Mouse (Mus musculus) left cerebral cortex, adult 2 months (tissue): ENCODE results near the gene Slc9b2. TPM values are rescaled to one million over a fixed set of nuclear protein-coding genes. Genes with fewer than 3 reads are reported as not detected.
A peak's percentile ranks its signal among the peaks of the same experiment; 100 is the strongest.

ENCODE experiments used
- DNase-seq, 2 experiments: peaks; one replicate each; pipeline ENCODE4 v3.0.0; 2021 to 2022; ENCODE audit warnings: low spot score in 2 of 2, mixed read lengths in 1 of 2; ENCODE audit errors: extremely low spot score in 1 of 2
- H3K27ac ChIP-seq: fragments of 200-600 bp; 2 replicates; pipeline ENCODE4 v1.8.1; 2022
- H3K4me3 ChIP-seq: fragments of 200-600 bp; 2 replicates; pipeline ENCODE4 v1.8.1; 2022
- CTCF ChIP-seq: fragments of 200-600 bp; IDR thresholded peaks from 2 replicates; pipeline ENCODE4 v1.8.1; 2022; ENCODE audit warnings: antibody characterized with exemption, mild to moderate bottlenecking, moderate library complexity
- intact Hi-C: fragments of 180-260 bp; cut with DNase I; formaldehyde crosslinking; loops from one replicate; pipeline ENCODE4 v1.15.1; 2025
- total RNA-seq, 2 experiments: library from RNA; stranded (reverse); gene quantifications; 2 replicates each; pipeline ENCODE4 v1.2.3; 2021

Gene Slc9b2
- total RNA-seq, 2 experiments from 2014 or later, result 3.8 to 4.0 TPM

GRCm38 (mm10) chr3:135315720-135316425 is 8.4 kb downstream of the Slc9b2 start:
- H3K4me3 ChIP-seq, result no peak overlapping the region
- no peak overlapping the region for H3K27ac ChIP-seq
- TF ChIP-seq CTCF, result no peak; the same call in 1 of the 2 replicates
- DNase-seq, result no peak
- intact Hi-C loops, result no loop called here

DNA sequence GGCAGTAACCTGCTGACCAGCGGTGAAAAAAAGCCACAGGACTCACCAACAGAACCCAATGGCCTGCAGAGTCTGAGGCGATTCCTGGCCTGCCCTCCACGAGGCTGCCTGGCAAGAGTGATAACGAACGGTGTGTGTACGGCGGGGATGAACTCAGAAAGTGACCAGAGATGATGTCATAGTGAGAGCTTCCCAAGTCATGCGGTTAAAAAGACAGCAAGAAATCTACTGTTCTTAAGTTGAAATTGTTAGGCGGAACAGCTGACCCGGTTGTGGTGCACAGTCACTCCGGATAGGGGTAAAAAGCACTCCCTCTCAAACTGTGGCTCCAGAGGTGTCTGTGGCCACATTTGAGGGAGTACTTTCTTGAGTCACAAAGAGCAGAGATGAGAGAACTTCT is 10.8 kb downstream of the Slc9b2 start:
- H3K4me3 ChIP-seq, result no peak overlapping the region
- intact Hi-C loops, result no loop called here
- no peak overlapping the region for H3K27ac ChIP-seq
- no peak for DNase-seq
- TF ChIP-seq CTCF, result no peak

- TF ChIP-seq CTCF, result no peak
- DNase-seq, result no peak
- no peak overlapping the region for H3K27ac ChIP-seq
- no peak overlapping the region for H3K4me3 ChIP-seq
- intact Hi-C loops, result no loop called here
Observed at GRCm38 (mm10) chr3:135324354-135324753, 16.9 kb downstream of the Slc9b2 start.

DNA sequence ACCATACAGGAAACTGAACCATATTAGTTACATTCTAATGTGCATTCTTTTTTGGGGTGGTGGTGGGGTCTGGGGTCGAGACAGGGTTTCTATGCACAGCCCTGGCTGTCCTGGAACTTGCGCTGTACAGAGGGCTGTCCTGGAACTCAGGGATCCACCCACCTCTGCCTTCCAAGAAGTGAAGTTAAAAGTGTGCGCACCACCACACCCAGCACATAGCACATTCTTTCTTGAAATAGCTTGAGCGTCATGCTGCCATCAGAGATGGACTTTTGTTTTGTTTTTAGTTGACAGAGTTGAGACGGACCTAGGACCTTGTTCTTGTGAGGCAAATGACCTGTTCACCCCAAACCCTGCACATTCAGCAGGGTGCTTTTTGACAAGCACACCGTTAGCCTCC is 19.7 kb downstream of the Slc9b2 start:
- intact Hi-C loops, result no loop called here
- no peak for TF ChIP-seq CTCF

DNA sequence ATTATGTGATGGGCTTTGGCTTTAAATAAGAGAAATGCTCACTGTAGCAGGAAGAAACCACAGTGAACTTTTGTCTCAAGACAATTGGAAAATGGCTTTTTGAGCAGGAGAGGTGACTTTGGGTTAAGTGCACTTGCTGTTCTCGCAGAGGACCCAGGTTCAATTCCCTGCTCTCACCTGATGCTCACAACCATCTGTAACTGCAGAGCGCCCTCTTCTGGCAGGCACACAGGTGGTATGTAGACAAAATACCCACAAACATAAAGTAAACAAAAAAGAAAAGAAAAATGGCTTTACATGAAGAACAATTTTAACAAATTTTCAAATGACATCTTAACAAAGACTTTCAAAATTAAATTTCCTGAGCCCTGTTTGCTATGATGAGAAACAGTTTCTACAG is 20.1 kb downstream of the Slc9b2 start:
- DNase-seq, result no peak
- no peak overlapping the region for H3K4me3 ChIP-seq
- H3K27ac ChIP-seq, result no peak overlapping the region
- intact Hi-C loops, result no loop called here
- TF ChIP-seq CTCF, result peak; percentile 7; the same call in 1 of the 2 replicates

More for the DNA sequence above, 19.7 kb downstream of the Slc9b2 start:
- DNase-seq, result no peak
- H3K27ac ChIP-seq, result no peak overlapping the region
- no peak overlapping the region for H3K4me3 ChIP-seq

DNA sequence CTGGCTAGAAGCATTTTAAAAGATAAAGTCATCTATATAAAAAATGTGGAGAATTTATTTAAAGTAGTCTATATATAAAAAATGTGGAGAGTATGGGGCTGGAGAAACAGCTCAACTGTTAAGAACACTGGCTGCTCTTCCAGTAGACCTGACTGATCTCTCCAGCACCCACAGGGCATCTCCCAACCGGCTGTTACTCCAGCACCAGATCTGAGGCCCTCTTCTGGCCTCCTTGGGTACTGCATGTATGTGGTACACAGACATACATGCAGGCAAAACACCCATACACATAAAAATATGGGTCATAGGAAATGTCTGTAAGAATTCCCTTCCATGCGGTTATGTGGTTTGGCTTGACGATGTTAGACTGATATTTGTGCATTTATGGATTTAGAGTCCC is 21.1 kb downstream of the Slc9b2 start:
- peak; percentile 50 for TF ChIP-seq CTCF
- Histone ChIP-seq H3K27ac (no peak overlapping the region), H3K4me3 (no peak overlapping the region)
- no peak for DNase-seq
- intact Hi-C loops, result no loop called here

- Histone ChIP-seq H3K4me3 (no peak overlapping the region), H3K27ac (no peak overlapping the region)
- intact Hi-C loops, result no loop called here
- DNase-seq, result no peak
- no peak for TF ChIP-seq CTCF
Observed at GRCm38 (mm10) chr3:135332691-135333090, 25.2 kb downstream of the Slc9b2 start.

DNA sequence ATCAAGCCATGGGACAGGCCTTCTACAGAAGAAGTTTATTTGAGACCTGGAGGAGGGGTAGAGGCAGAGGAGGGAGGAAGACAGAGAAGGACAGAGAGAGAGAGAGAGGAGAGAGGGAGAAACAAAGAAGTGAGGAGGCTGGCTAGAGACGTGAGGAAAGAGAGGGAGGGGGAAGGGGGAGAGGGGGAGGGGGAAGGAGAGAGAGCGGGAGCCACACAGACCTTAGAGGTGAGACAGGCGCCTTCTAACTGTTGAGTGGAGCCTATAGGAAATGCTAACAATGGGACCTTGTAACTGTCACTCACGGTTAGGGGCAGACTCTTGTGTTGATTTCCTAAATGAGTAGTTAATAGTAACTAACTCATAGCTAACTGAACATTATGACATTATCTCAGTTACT is 26.3 kb downstream of the Slc9b2 start:
- H3K4me3 ChIP-seq, result no peak overlapping the region
- H3K27ac ChIP-seq, result no peak overlapping the region
- DNase-seq, result no peak
- no peak for TF ChIP-seq CTCF
- intact Hi-C loops, result no loop called here

DNA sequence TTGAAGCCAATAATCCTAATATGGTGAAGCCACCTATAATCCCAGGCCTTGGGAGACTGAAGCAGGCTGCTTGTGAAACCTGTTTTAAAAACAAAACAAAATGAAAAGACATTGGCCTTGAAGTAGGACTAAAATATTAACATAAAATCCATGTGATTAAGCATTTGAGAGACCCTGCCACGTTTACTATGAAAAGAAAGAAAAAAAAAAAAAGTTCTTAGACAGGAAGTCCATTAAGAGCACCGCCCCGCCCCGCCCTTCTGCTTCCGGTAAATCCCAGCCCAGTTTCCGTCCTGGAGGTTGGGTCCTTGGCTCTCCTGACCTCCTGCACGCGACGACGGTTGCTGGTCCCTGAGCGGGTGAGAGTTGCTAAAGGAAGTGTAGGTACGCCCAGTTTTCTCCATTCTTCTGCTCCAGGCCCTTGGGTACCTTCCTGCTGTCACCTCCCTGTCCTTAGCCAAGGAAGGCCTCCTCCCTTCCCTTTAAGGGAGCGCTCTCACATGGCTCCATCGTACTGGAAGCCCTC is 40.3 kb downstream of the Slc9b2 start, which contains the start of gene Slc9b1:
Gene Slc9b1 (plus strand): TSS at position 291 of the 526 bp plus-strand sequence.
- intact Hi-C loops, result no loop called here
- Histone ChIP-seq H3K4me3 (no peak within 1 kb of the TSS), H3K27ac (no peak within 1 kb of the TSS)
- TF ChIP-seq CTCF, result no peak
- no peak for DNase-seq

DNA sequence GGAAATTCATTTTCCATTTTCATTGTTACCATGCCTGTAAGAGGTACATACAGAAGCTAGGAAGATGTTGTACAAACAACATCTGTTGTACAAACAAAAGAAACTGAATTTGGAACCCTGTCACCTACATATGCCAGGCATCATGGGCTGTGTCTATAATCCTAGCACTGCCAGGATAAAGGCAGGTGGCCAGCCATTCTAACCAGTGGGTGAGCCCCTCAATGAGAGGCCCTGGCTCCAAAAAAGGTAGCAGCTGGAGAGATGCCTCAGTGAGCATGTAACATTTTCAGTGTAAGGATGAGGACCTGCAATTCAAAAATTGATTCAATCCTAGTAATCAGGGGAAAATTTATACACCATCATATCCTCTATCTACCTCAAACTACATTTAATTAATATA is 41.5 kb downstream of the Slc9b2 start:
- no peak for DNase-seq
- Histone ChIP-seq H3K27ac (no peak overlapping the region), H3K4me3 (no peak overlapping the region)
- intact Hi-C loops, result no loop called here
- TF ChIP-seq CTCF, result no peak

- TF ChIP-seq CTCF, result no peak
- DNase-seq, result no peak
- intact Hi-C loops, result no loop called here
- H3K27ac ChIP-seq, result no peak overlapping the region
- H3K4me3 ChIP-seq, result no peak overlapping the region
Observed at GRCm38 (mm10) chr3:135351857-135352256, 44.4 kb downstream of the Slc9b2 start.

DNA sequence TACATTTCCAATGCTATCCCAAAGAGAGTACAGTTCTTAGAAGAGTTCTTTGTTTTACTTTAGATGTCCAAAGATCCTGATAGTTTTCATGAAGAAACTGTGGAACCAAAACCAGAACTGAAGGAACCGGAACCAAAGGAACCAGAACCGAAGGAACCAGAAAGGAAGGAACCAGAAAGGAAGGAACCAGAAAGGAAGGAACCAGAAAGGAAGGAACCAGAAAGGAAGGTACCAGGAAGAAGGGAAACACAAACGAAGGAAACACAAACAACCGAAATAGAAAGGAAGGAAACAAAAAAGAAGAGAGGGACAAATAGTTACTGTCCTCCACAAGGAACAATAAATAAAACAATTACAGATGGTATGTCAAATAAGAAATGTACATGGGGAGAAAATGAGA is 49.9 kb downstream of the Slc9b2 start:
- DNase-seq, result no peak
- intact Hi-C loops, result no loop called here
- no peak for TF ChIP-seq CTCF
- H3K4me3 ChIP-seq, result no peak overlapping the region
- H3K27ac ChIP-seq, result no peak overlapping the region

- DNase-seq, result no peak
- no peak overlapping the region for H3K27ac ChIP-seq
Observed at GRCm38 (mm10) chr3:135375836-135376235, 68.3 kb downstream of the Slc9b2 start.

More at GRCm38 (mm10) chr3:135375836-135376235, 68.3 kb downstream of the Slc9b2 start:
- intact Hi-C loops, result no loop called here
- no peak overlapping the region for H3K4me3 ChIP-seq
- no peak for TF ChIP-seq CTCF
